Mouse (Mus musculus) stomach, postnatal 0 days (tissue): ENCODE data around the gene Tcf7l1.

ENCODE experiments used
- CTCF ChIP-seq: IDR thresholded peaks from 2 replicates; pipeline ENCODE4 v1.5.1; 2016; ENCODE audit warnings: antibody characterized with exemption, low read depth, mild to moderate bottlenecking, moderate library complexity
- EP300 ChIP-seq: optimal IDR thresholded peaks from 2 replicates; pipeline ENCODE3; 2016; ENCODE audit warnings: antibody characterized with exemption

- no peak for TF ChIP-seq CTCF
- TF ChIP-seq EP300, result no peak
Measured at GRCm38 (mm10) chr6:72723143-72723542, 65.9 kb downstream of the Tcf7l1 start.
